Mouse (Mus musculus) CH12.LX (cell line): ENCODE measurements around the gene En1. TPM values are rescaled to one million over a fixed set of nuclear protein-coding genes. Genes with fewer than 3 reads are reported as not detected.

Source experiments
- DNase-seq: peaks from one replicate; pipeline ENCODE4 v3.0.0-alpha.2; 2013; ENCODE audit errors: extremely low read depth
- H3K27ac ChIP-seq: 2 replicates; pipeline ENCODE4 v1.5.1; 2012; ENCODE audit warnings: low read depth, mild to moderate bottlenecking, control low read depth, moderate library complexity; ENCODE audit not compliant: insufficient read depth
- H3K27me3 ChIP-seq: replicated peaks from 2 replicates; pipeline ENCODE3; 2012; ENCODE audit warnings: inconsistent platforms
- H3K36me3 ChIP-seq, 2 experiments: replicated peaks in 1 of 2; 2 replicates each; pipeline versions ENCODE3 to v1.6.1; 2012; ENCODE audit warnings: inconsistent platforms in 1 of 2, low read length in 1 of 2, mild to moderate bottlenecking in 1 of 2, mixed read lengths in 1 of 2, moderate library complexity in 1 of 2; ENCODE audit not compliant: control insufficient read depth in 1 of 2, insufficient read depth in 1 of 2
- H3K4me1 ChIP-seq, 2 experiments: 2 replicates each; pipeline ENCODE4 v1.6.1; 2012; ENCODE audit warnings: inconsistent platforms in 1 of 2, moderate library complexity in 1 of 2; ENCODE audit not compliant: insufficient read depth in 2 of 2, control insufficient read depth in 1 of 2
- H3K4me2 ChIP-seq: 2 replicates; pipeline ENCODE4 v1.6.1; 2012; ENCODE audit warnings: low read depth, mild to moderate bottlenecking, control low read depth; ENCODE audit not compliant: poor library complexity, insufficient read depth, severe bottlenecking
- H3K4me3 ChIP-seq, 3 experiments: fragments of 150-350 bp in 1 of 3; sonication (generic) in 1 of 3; replicated peaks in 1 of 3; 2 replicates each; pipeline versions ENCODE3 to v1.5.1; 2011 to 2012; ENCODE audit warnings: low read depth in 2 of 3, low read length in 2 of 3, mild to moderate bottlenecking in 2 of 3, moderate library complexity in 2 of 3, control low read depth in 1 of 3, improper control_type of control experiment in 1 of 3, inconsistent platforms in 1 of 3, mixed read lengths in 1 of 3; ENCODE audit not compliant: poor library complexity in 1 of 3
- H3K79me2 ChIP-seq: replicated peaks from 2 replicates; pipeline ENCODE4 v1.6.1; 2012; ENCODE audit warnings: mild to moderate bottlenecking, moderate library complexity; ENCODE audit not compliant: control insufficient read depth, poor library complexity, insufficient read depth, severe bottlenecking; ENCODE audit errors: extremely low read depth
- H3K9ac ChIP-seq: 2 replicates; pipeline ENCODE4 v1.6.1; 2012; ENCODE audit warnings: low read depth, mild to moderate bottlenecking, control low read depth, moderate library complexity; ENCODE audit not compliant: insufficient read depth
- H3K9me3 ChIP-seq: replicated peaks from 2 replicates; pipeline ENCODE3; 2012; ENCODE audit warnings: low read length, inconsistent platforms, mixed read lengths
- BHLHE40 ChIP-seq: IDR thresholded peaks from 2 replicates; pipeline ENCODE4 v1.6.1; 2011; ENCODE audit warnings: mild to moderate bottlenecking, low read depth, low read length, improper control_type of control experiment
- CHD1 ChIP-seq: IDR thresholded peaks from 2 replicates; pipeline ENCODE4 v1.6.1; 2012; ENCODE audit warnings: low read depth, low read length, improper control_type of control experiment, inconsistent platforms
- CHD2 ChIP-seq: IDR thresholded peaks from 2 replicates; pipeline ENCODE4 v1.6.1; 2011; ENCODE audit warnings: low read length, improper control_type of control experiment
- CTCF ChIP-seq, 2 experiments: IDR thresholded peaks in 1 of 2; conservative IDR thresholded peaks in 1 of 2; 2 replicates each; pipeline ENCODE4 v1.5.1; 2011 to 2012; ENCODE audit warnings: low read depth in 2 of 2, low read length in 2 of 2, improper control_type of control experiment in 1 of 2, inconsistent platforms in 1 of 2, mild to moderate bottlenecking in 1 of 2, moderate library complexity in 1 of 2
- HCFC1 ChIP-seq: IDR thresholded peaks from 2 replicates; pipeline ENCODE4 v1.6.1; 2012; ENCODE audit warnings: low read depth, mild to moderate bottlenecking, inconsistent platforms, low read length, improper control_type of control experiment
- IRF4 ChIP-seq: IDR thresholded peaks from 2 replicates; pipeline ENCODE4 v1.6.1; 2014; ENCODE audit warnings: low read depth, mild to moderate bottlenecking, inconsistent platforms, low read length, improper control_type of control experiment
- JUN ChIP-seq: IDR thresholded peaks from 2 replicates; pipeline ENCODE4 v1.6.1; 2011; ENCODE audit warnings: low read depth, mild to moderate bottlenecking, low read length, improper control_type of control experiment, moderate library complexity; ENCODE audit not compliant: insufficient read depth
- MAX ChIP-seq: IDR thresholded peaks from 2 replicates; pipeline ENCODE4 v1.6.1; 2011; ENCODE audit warnings: low read length, improper control_type of control experiment
- MEF2A ChIP-seq: IDR thresholded peaks from 2 replicates; pipeline ENCODE4 v1.6.1; 2014; ENCODE audit warnings: low read depth, mild to moderate bottlenecking, inconsistent platforms, low read length, improper control_type of control experiment, borderline replicate concordance
- MYC ChIP-seq: IDR thresholded peaks from 2 replicates; pipeline ENCODE4 v1.6.1; 2011; ENCODE audit warnings: low read depth, mild to moderate bottlenecking, improper control_type of control experiment, low read length
- NELFE ChIP-seq: IDR thresholded peaks from 2 replicates; pipeline ENCODE4 v1.6.1; 2011; ENCODE audit warnings: low read depth, low read length, improper control_type of control experiment
- POLR2A ChIP-seq: IDR thresholded peaks from 2 replicates; pipeline ENCODE4 v1.6.1; 2011; ENCODE audit warnings: low read depth, mild to moderate bottlenecking, improper control_type of control experiment, low read length
- POLR2AphosphoS2 ChIP-seq: IDR thresholded peaks from 2 replicates; pipeline ENCODE4 v1.6.1; 2011; ENCODE audit warnings: low read depth, low read length, improper control_type of control experiment
- RCOR1 ChIP-seq: conservative IDR thresholded peaks from 2 replicates; pipeline ENCODE4 v1.6.1; 2012; ENCODE audit warnings: low read depth, mild to moderate bottlenecking, inconsistent platforms, low read length, improper control_type of control experiment
- SIN3A ChIP-seq: IDR thresholded peaks from 2 replicates; pipeline ENCODE4 v1.6.1; 2012; ENCODE audit warnings: low read length, improper control_type of control experiment, inconsistent platforms
- SMC3 ChIP-seq: IDR thresholded peaks from 2 replicates; pipeline ENCODE4 v1.6.1; 2011; ENCODE audit warnings: low read depth, low read length, improper control_type of control experiment
- TBP ChIP-seq: conservative IDR thresholded peaks from 2 replicates; pipeline ENCODE4 v1.6.1; 2011; ENCODE audit warnings: low read depth, low read length, improper control_type of control experiment
- TCF12 ChIP-seq: IDR thresholded peaks from 2 replicates; pipeline ENCODE4 v1.6.1; 2014; ENCODE audit warnings: low read depth, mild to moderate bottlenecking, inconsistent platforms, low read length, improper control_type of control experiment
- USF1 ChIP-seq: IDR thresholded peaks from 2 replicates; pipeline ENCODE4 v1.6.1; 2014; ENCODE audit warnings: low read depth, mild to moderate bottlenecking, inconsistent platforms, low read length, improper control_type of control experiment
- USF2 ChIP-seq: conservative IDR thresholded peaks from 2 replicates; pipeline ENCODE4 v1.6.1; 2011; ENCODE audit warnings: low read depth, low read length, improper control_type of control experiment
- ZNF384 ChIP-seq: IDR thresholded peaks from 2 replicates; pipeline ENCODE4 v1.6.1; 2012; ENCODE audit warnings: low read depth, low read length, improper control_type of control experiment, inconsistent platforms
- dilution Hi-C: fragments of 300-500 bp; cut with MboI; formaldehyde crosslinking; loops from 2 replicates; pipeline ENCODE4 v1.14.3; 2020; ENCODE audit warnings: low sequenced_read_pairs; ENCODE audit not compliant: extremely low pct_unique_long_range_greater_than_20kb, extremely low pct_ligation_motif_present
- in situ Hi-C: fragments of 300-500 bp; cut with MboI; formaldehyde crosslinking; loops from 3 replicates; pipeline ENCODE4 v1.14.3; 2019; ENCODE audit warnings: low sequenced_read_pairs, low pct_ligation_motif_present, low pct_unique_long_range_greater_than_20kb, mixed read lengths
- polyA plus RNA-seq: library from polyadenylated mRNA; unstranded; fragments of >175 nt; gene quantifications from 2 replicates; pipeline ENCODE4 v1.2.1, GENCODE M21; 2012; ENCODE audit warnings: low read depth; ENCODE audit not compliant: insufficient read length
- total RNA-seq, 2 experiments: library from RNA; depleted of rRNA; stranded (reverse); fragments of 300-350 nt in 1 of 2; fragments of >200 nt in 1 of 2; gene quantifications; 2 replicates each; pipeline ENCODE4 v1.2.3; 2012 to 2014

En1 gene
- total and polyA plus RNA-seq, 3 experiments, result not detected

- no peaks in the 10 kb centered on the region for H3K79me2 ChIP-seq
- H3K9ac ChIP-seq, result no peak overlapping the region
- H3K4me3 ChIP-seq, result no peak overlapping the region
- TF ChIP-seq CHD1 (no peak), CHD2 (no peak), USF2 (no peak), TBP (no peak), JUN (no peak), MYC (no peak), SMC3 (no peak), ZNF384 (no peak), POLR2A (no peak), CTCF (conservative IDR thresholded peaks at IDR 0.05 in 1 of 2, IDR thresholded peaks at IDR 0.05 in 1 of 2; ENCODE audit: low read depth in 2 of 2, low read length in 2 of 2) (no peak), IRF4 (no peak), RCOR1 (no peak), MAX (no peak)
- H3K4me1 ChIP-seq, result peaks cover 0 to 3% of the 10 kb centered on the region in 2 experiments; a peak in 1 of 4 replicates
- H3K27me3 ChIP-seq, result no peaks in the 10 kb centered on the region
- no peaks in the 10 kb centered on the region for H3K9me3 ChIP-seq
- H3K27ac ChIP-seq, result no peak overlapping the region
- no peak overlapping the region for H3K4me2 ChIP-seq
- no peak for DNase-seq
- dilution Hi-C loops (no loop called here), in situ Hi-C loops (no loop called here)
- no peaks in the 10 kb centered on the region for H3K36me3 ChIP-seq
Observed at GRCm38 (mm10) chr1:120626930-120627621, 24.9 kb downstream of the En1 start.

GRCm38 (mm10) chr1:120627622-120628001 is 25.4 kb downstream of the En1 start:
- Histone ChIP-seq H3K36me3 (no peaks in the 10 kb centered on the region), H3K9me3 (no peaks in the 10 kb centered on the region), H3K27me3 (no peaks in the 10 kb centered on the region), H3K4me1 (peaks cover 0 to 3% of the 10 kb centered on the region in 2 experiments; a peak in 1 of 4 replicates), H3K4me3 (no peak overlapping the region), H3K79me2 (no peaks in the 10 kb centered on the region), H3K9ac (no peak overlapping the region), H3K4me2 (no peak overlapping the region), H3K27ac (no peak overlapping the region)
- dilution Hi-C loops, result no loop called here
- in situ Hi-C loops, result no loop called here
- DNase-seq, result no peak
- no peak for TF ChIP-seq POLR2AphosphoS2
- no peak for TF ChIP-seq TCF12
- TF ChIP-seq CTCF (conservative IDR thresholded peaks at IDR 0.05 in 1 of 2, IDR thresholded peaks at IDR 0.05 in 1 of 2; ENCODE audit: low read depth in 2 of 2, low read length in 2 of 2), result no peak
- no peak for TF ChIP-seq NELFE
- no peak for TF ChIP-seq BHLHE40
- TF ChIP-seq SIN3A, result no peak
- no peak for TF ChIP-seq HCFC1
- TF ChIP-seq MAX, result no peak
- TF ChIP-seq USF1, result no peak
- no peak for TF ChIP-seq CHD2
- TF ChIP-seq JUN, result no peak
- no peak for TF ChIP-seq ZNF384
- no peak for TF ChIP-seq MEF2A
